Mouse (Mus musculus) gastrocnemius, adult 18-20 months (tissue): ENCODE results near the gene Ptpn7. TPM values are rescaled to one million over a fixed set of nuclear protein-coding genes. Genes with fewer than 3 reads are reported as not detected.
A peak's percentile ranks its signal among the peaks of the same experiment; 100 is the strongest.

ENCODE experiments used
- DNase-seq: peaks from one replicate; pipeline ENCODE4 v3.0.0; 2021; ENCODE audit warnings: low spot score
- total RNA-seq, 2 experiments: library from RNA; stranded (reverse); gene quantifications; 2 replicates each; pipeline ENCODE4 v1.2.3; 2021

Ptpn7 gene
- total RNA-seq, 2 experiments from 2014 or later, result 0.07 to 0.14 TPM

DNA sequence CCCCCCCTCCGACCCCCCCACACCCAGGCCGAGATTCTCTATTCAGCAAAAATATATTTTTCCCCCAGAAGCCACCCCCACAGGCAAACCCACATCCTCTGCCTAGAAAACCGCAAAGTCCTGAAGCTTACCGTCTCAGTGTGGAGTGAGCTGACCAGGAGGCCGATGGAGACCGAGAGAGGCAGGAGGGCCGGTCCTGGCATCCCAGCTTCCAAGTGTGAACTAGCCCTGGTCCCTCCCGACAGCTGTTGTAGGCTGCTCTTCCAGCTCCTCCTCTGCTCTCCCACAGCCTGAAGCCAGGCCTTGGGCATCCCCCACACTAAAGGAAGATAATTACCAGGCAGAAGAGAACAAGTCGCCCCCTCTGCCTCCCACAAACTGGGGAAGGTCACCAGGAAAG lies 3.5 kb upstream of the Ptpn7 start:
- no peak for DNase-seq

DNA sequence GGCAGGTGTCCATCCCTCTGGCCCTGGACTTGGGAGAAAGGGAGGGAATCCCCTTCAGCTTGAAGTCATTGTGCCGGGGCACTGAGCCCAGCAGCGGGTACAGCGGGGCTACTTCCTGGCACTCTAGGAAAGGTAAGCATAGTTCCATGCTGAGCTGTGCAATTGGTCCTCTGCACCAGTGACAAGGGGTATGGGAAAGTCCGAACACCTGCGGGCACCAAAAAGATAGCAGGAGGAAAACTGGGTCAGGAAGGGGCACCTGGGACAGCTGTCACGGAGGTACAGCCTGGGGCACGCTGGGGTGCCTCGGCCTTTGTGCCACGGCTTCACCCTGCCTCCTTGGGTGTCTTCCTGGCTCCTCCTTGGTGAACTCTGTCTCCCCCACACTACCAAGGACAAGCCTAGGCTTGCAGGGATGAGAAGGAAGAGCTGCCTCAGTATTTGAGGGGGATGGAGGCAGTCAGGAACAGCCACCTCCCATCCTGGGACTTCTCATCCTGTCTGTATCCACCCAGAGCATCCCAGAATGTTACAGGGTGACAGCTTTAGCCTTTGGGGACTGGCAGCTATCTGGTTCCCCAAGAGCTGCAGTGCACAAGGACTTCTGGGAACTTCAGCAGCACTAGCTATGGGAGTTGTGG lies 2.8 kb upstream of the Ptpn7 start:
- DNase-seq, result no peak

DNA sequence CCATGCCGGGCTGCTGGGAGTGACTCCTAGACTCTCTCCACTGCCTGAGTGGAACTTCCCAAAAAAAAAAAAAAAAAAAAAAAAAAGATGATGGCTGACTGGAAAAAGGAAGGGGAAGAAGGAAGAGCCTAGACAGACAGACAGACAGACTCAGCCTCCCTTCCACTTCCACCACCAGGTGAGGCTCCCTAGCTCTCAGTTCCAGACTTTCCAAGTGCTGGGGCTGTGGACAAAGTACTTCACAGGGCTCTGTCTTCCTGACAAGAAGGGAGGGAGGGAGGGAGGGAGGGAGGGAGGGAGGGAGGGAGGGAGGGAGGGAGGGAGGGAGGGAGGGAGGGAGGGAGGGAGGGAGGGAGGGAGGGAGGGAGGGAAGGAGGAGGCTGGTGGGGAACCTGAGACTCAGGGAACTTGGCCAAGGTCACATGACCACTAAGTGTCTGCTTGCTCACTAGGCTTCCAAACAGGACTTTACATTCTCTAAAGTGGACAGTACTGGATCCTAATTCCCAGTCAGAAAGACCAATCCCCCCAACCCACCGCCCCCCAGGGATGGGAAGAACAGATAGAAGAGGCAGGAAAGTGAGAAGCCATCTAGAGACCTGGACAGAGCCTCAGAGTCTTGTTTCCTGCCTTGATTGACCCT lies 2.0 kb upstream of the Ptpn7 start:
- DNase-seq, result no peak

DNA sequence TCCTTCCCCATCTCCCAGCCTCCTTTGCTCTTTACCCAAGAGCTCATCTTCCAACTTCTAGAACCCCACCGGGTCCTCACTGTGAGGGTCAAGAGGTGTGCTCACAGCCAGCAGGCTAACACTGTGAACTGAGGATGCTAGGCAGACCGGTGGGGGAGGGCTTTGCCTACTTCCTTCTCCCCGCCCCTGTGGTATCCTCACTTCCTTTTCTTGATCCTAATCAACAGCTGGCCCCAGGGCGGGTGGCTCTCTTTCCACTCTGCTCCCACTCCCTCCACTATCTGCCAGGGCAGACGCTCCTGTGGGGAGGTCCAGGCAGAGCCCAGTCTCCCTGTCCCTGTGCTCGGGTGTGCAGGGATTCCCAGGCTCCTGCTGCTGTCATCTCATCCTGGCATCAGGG lies 1.5 kb upstream of the Ptpn7 start:
- DNase-seq, result no peak

DNA sequence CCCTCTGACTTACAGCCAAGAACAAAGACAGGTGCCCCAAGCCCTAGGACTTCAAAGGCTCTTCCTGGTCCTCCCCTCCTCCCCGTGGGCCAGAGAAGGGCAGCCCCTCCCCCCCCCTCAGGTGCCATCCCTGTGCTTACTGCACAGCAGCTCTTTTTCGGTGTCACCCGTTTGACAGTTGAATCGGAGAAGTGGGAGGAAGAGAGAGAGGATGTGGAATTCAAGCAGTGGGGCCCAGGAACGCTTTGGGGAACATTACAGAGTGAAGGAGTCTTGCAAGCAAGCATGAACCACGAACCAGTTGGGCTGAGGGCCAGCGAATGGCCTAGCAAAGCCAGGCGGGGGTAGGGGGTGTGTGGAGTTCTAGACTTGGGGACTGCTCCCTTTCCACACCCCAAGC lies 940 bp upstream of the Ptpn7 start:
- no peak for DNase-seq

DNA sequence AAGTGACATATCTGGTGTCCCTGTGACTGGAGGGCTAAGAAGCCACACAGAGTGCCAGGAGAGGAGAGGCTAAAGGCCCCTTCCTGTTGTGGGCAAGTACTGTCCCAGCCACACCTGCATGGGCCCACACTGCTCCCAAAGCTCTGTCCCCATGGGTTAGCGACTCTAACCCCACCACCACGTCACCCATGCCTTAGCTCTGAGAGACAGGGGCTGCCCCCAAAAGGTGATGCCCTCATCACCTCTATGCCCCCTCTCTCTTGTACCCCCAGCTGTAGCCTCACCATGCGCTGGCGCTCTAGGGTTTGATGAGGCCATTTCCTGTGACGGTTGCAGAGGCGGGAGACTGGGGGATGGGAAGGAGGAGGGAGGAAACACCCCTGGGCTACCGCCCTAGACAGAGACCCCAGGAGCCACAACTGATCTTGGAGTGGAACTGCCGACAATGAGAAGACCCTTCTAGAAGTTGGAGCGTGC lies 431 bp downstream of the Ptpn7 start:
- no peak for DNase-seq

DNA sequence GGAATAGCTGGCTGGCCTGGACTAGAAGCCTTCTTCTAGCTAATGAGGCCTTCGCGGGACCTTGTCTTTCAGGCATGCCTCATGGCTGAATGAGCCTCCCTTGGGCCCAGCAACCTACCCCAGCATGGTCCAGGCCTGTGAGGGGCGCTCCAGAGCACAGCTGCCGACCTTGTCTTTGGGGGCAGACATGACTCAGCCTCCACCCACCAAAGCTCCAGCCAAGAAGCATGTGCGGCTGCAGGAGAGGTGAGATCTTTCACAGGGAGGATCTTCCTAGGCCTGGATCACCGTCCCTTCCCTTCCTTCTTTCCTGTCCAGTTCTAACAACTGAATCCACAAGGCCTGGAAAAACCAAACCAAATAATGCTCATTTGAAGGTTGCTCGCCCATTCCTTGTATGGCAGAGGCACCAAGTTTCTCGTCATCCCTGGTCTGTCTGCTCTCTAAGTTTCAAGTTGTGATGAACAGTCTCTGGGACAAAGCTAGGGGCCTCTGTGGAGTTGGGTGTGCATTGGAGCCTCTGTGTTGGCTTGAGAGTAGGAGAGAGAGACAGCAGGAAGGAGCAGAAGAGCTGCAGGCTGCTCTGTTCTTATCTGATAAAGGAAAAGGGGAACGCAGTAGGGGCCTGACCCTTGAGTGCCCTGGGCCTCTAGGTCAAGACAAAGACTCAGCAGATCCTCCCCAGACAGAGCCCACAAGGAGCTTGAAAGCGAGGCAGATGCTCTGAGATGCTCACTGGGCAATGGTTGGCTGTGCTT lies 1.4 kb downstream of the Ptpn7 start:
- no peak for DNase-seq

DNA sequence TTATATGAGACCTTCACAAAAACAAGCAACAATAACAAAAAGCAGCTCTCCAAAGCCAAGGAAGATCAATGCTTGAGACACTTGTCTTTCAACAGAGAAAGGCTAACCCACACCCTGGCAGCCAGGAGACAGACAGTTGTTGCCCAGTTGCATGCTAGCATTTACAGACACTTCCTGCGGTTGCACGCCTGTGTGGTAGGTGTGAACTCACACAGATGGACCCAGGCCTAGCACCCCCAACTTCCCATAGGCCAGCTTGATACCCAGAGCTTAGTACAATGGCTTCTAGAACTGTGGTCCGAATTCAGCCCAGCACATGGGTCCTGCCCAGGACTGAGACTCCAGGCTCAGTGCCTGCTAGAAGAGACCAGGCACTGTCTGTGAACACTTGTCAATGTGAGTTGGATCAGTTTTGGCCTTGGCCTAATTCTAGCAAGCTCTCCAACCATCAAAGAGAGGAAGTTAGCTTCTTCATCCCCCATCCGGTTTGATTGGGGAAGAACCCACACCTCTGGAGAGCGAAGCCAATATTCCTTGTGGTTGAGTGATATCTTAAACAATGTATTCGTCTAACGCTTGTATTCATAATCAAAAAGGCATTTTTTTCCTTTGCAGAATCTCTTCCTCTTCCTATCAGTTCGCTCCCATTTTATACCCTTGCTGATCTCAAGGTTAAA lies 2.7 kb downstream of the Ptpn7 start:
- DNase-seq, result no peak

DNA sequence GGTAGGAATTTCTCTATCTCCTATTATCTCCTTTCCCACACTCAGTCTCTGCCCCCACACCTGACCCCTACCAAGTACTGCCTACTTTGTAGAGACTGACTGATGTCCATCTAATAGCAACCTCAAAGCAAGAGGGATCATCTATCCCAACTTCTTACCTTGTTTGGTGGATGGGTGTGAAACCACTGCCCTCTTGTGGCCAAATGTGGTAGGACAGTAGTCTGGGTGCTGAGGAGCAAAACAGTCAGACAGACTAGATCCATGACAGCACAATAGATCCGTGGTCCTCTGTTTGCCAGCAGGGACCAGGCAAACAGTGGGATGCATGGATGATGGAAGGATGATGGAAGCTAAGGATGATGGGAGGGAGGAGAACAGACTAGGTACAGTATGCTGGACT lies 4.0 kb downstream of the Ptpn7 start:
- peak; percentile 56 for DNase-seq

DNA sequence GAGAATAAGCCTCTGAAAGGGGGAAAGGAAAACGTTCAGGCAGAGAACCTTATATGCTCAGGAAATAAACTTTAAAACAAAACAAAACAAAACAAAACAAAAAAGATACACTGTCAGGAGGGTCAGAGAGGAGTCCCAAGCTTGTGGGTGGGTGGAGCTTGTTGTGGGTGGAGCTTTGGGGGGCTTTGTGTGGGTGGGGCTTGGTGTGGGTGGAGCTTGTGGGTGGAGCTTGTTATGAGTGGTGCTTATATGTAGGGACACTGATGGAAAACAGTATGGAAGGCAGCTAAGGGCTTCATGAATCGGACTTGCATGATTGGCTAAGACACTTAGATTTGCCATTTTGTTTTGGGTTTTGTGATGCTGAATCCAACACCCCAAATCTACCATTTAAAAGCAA lies 7.4 kb downstream of the Ptpn7 start:
- no peak for DNase-seq

DNA sequence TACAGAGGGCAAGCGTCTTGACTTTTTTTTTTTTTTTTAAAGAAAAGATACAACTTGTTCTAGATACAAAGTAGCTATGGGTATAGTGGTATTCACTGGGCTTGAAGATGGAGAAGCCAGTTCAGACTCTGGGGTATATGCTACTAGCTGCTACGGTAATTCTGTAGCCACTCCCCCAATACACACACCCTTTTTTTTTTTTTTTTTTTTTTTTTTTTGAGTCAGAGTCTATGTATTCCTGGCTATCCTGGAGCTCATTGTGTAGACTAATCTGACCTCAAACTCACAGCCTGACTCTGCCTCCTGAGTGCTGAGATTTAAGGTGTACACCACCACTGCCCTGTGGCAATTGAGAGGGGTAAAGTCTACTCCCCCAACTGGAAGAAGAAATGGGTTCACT lies 10.0 kb downstream of the Ptpn7 start:
- no peak for DNase-seq

DNA sequence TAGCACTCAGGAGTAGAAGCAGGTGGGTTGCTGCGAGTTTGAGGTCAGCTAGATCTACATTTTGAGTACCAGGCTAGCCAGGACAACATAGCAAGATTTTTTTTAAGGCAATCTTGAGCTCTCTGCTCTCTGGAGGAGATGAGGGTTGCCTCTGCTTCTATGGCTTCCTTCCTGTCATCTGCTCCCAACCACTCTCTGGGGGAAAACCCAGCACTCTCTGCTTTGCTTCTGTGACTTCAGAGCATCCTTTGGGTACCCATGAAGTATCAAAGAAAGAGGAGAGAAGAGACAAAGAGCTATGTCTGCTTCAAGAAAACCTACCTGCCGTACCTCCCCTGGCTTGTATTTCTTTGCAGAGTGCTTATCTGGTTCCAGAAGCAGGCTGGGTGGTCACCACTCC lies 11.4 kb downstream of the Ptpn7 start:
- no peak for DNase-seq

DNA sequence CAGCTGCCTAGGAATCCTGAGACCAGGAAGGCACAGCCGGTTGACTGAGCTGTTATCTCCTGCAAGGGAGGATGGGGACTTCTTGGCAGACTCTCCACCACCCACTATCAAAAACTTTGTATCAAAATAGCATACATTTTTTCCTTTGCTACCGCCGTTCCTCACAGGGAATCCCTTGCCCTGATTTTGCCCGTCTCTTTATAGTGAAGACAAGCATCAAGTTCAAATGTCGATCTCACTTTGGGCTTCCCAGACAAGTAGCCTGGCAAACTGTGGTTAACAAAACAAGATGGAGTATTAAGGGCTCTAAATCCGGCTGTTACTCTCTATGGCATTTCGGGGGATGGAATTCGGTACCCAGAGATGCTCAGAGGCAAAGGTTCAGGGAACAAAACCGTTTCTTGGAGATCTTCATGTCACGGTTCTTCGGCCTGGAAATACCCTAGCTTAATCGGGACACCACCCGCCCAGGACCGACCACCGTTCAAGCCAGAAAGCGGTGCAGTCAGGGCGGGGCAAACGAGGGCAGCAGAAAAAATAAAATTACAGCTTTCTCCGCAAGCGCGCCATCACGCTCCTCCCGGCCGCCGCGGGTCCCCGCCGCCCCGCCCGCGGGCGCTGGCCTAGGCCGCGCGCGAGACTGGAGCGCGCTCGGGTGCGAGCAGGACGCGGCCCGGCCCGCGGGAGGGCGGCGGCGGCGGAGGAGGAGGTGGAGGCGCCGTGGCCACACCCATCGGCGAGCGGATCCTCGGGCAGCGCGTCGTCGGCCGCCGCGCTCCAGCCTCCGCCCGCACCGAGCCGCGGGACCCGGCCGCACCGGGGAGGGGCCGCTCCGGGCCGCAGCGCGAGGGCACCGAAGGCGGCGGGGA lies 13.8 kb downstream of the Ptpn7 start, which contains the start of gene Arl8a:
TSS of gene Arl8a (plus strand) at position 748 of the 869 bp plus-strand sequence.
- peak; percentile 80 for DNase-seq

DNA sequence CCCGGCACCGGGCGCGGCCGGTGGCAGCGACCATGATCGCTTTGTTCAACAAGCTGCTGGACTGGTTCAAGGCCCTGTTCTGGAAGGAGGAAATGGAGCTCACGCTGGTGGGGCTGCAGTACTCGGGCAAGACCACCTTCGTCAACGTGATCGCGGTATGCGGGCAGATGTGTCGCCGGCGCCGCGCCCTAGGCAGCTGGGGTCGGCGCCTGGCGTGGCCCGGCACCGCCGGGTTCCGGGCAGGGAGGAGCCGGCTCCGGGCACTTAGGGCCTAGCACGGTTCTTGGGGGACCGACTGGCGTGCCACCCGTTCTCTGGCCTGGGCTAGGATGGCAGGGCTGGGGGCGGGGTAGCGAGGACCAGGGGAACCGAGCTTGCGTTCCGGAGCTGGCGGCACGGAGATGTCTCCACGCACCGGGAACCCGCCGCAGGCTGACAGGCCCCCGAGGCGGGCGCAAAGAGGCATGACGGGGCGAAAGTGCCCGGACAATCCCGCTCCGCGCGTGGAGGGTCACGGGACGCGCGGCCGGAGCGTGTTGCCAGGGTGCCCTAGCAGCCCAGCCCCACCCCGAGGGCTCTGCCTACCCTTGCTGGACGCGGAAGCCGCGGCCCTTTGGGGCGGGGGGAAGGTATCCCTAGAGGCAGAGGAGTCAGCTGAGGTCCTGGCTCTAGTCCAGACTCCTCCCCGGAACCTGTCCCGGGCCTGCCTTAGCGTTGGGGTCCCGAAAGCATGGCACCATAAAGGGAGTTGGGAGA lies 14.6 kb downstream of the Ptpn7 start:
- peak; percentile 82 for DNase-seq

DNA sequence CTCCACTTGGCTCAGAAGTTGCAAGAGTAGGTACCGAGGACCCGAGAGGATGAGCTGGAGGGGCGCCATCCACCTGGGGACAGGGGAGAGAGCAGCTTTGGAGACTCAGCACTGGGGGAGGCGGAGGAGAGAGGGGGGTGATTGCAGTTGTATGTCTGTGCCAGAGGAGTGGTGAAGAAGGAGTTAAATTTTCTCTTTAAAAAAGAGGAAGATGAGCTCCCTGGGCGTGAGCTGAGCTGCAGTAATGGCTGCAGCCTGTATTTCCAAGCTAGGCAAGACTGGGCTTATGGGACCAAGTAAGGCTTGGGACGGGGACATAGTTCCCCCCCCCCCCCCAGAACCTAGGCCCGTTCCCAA lies 15.2 kb downstream of the Ptpn7 start:
- DNase-seq, result no peak

DNA sequence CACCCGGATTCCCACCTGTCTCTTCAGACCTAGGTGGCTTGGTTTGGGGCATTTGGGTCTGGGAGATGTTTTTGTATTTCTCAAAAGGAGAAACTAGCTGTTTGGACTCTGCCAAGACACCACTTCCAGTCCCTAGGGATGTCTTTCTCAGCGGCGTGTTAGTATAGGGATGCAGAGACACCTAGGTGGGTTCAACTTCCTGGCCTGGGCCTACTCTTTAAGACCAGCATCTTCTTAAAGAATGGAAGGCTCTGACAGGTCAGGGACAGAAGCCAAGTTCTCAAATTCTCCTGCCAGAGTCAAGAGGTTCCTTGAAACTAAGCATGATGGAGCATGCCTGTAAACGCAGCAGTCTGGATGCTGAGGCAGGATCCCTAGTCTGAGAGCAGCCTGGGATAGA lies 16.0 kb downstream of the Ptpn7 start:
- no peak for DNase-seq

DNA sequence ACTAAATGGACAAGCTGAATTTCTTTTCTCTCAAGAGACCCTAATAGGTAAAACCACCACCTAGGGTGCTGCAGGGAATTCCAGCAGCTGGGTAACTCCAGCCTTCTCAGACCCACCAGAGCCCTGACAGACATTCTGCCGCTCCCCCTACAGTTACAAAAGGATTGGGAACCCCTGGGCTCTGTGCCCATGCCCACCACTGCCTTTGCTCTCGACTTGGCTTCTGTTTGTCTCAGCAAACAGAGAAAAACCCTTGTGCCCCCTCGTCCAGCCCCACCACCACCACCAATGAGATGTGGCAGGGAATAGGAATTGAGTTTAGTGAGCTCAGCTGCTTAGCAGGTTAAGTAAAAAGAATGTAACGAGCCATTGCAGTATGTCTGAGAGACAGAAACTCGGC lies 16.5 kb downstream of the Ptpn7 start:
- DNase-seq, result no peak

DNA sequence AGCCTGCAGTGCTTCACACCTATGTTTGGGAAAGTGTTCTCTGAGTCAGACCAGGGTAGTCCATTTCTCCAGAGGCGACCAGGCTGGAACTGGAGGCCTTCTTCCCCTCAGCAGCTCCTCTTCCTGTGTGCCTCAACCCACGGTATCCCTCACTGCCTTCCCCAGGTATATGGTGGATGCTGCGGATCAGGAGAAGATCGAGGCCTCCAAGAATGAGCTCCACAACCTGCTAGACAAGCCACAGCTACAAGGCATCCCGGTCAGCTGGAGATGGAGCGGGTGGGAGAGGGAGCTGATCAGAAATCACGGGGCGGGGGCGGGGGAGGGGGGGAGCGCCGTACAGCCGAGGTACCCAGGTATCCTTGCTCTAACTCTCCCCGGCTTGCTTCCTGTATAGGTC lies 21.5 kb downstream of the Ptpn7 start:
- no peak for DNase-seq

DNA sequence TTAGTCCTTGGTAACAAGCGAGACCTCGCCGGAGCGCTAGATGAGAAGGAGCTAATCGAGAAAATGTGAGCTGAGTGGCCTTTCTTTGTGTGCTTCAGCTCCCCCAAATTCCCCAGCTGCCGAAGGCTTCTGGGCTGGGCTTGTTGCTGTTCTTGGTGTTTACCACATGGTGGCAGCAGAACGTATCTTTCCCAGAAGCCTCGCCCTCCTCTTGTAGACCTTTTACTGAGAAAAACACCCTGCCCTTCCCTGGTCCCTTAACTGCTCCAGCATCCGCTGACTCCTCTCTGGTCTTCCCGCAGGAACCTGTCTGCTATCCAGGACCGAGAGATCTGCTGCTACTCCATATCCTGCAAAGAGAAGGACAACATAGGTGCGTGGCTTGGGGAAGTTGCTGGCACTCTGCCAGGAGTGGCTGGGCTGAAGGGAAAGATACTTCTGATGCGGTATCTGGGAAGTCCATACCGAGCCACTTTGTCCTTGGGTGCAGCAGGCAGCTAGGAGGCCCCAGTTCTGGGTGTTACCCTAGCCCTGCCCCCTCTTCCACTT lies 22.0 kb downstream of the Ptpn7 start:
- DNase-seq, result peak; percentile 82

DNA sequence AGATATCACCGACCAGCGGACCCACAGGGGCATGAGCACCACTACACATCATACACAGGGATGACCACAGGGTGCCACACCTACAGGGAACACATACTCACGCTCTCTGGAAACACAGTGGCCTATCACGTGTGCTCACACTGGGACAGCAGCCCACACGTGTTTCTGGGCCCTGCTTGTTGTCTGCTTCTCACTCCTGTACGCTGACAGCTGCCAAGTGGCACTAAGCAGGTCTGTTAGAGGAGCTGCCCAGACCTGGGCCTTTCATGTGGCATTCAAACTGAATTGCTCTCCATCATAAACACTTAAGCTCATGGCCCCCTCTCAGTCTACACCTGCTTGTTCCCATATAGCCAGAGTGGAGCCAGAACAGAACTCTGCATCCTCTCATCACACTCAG lies 23.8 kb downstream of the Ptpn7 start:
- DNase-seq, result no peak
